Comparison of ENCODE assay signal across 8 mouse cellular contexts in the genomic region with DNA sequence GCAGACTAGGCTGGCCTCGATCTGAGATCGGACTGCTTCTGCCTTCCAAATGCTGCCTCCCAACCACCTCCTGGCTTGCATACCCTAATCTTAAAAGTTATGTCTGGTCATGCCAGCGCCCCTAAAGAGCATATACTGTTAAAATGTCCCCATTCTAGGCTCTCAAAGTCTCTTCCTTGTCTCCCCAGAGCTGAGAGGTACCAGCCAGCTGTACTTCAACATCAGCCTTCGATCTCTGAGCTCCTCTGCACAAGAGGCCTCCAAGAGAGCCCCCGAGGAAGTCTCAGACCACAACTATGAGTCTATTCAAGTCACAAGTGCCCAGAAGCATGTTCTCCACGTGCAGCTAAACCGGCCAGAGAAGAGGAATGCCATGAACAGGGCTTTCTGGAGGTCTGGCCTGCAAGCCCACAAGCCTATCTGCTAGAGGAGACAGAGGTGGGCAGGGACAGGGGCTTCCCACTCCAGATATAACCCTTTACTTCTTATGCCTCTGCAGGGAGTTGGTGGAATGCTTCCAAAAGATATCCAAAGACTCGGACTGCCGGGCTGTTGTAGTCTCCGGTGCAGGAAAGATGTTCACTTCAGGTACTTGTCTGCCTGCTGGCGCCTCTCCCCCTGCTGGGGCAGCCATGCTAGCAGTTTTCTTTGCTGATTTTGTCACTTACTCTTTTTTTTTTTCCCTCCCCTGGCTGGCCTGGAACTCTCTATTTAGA. TPM values are rescaled to one million over a fixed set of nuclear protein-coding genes. Genes with fewer than 3 reads are reported as not detected.
DNase-seq lines count a peak whose midpoint lies in the region; ATAC-seq lines count a peak whose summit lies in the region.

No protein-coding gene starts in this region.

- peak overlapping the region; percentile 71 for H3K9ac ChIP-seq in heart, embryonic 16.5 days (ENCODE audit: low read length)
- peak overlapping the region; percentile 66 for H3K9ac ChIP-seq in limb, embryonic 12.5 days (replicated peaks)
- H3K9ac ChIP-seq in midbrain, embryonic 14.5 days (replicated peaks; ENCODE audit: low read length) = peak overlapping the region; percentile 41

- WGBS in heart, embryonic 16.5 days = 25% methylated on average over 11 of the region's 11 CpGs
- WGBS in limb, embryonic 12.5 days = 65% methylated on average over 11 of the region's 11 CpGs
- 64% methylated on average over 11 of the region's 11 CpGs for WGBS in midbrain, embryonic 14.5 days

- no peaks in the 10 kb centered on the region for H3K27me3 ChIP-seq in heart, embryonic 16.5 days (ENCODE audit: control insufficient read depth, insufficient read depth, low read length)
- no peaks in the 10 kb centered on the region for H3K27me3 ChIP-seq in limb, embryonic 12.5 days
- no peaks in the 10 kb centered on the region for H3K27me3 ChIP-seq in midbrain, embryonic 14.5 days (ENCODE audit: control insufficient read depth, insufficient read depth, low read length)

- peak overlapping the region; percentile 65 for H3K4me2 ChIP-seq in heart, embryonic 16.5 days (ENCODE audit: low read depth, low read length)
- peak overlapping the region; percentile 62 for H3K4me2 ChIP-seq in limb, embryonic 12.5 days
- peak overlapping the region; percentile 65 for H3K4me2 ChIP-seq in midbrain, embryonic 14.5 days (ENCODE audit: low read length)

- peak overlapping the region; percentile 55 for H3K4me3 ChIP-seq in heart, embryonic 16.5 days (ENCODE audit: low read length)
- peak overlapping the region; percentile 46 for H3K4me3 ChIP-seq in limb, embryonic 12.5 days (replicated peaks)
- H3K4me3 ChIP-seq in midbrain, embryonic 14.5 days (replicated peaks; ENCODE audit: low read depth, low read length) = peak overlapping the region; percentile 45

- ATAC-seq in common myeloid progenitor, adult 5-6 weeks (replicated peaks; ENCODE audit: low read depth, poor library complexity, severe bottlenecking) = peak; percentile 11; the same call in 1 of the 2 replicates
- no peak for ATAC-seq in heart, embryonic 16.5 days (replicated peaks; ENCODE audit: extremely low read depth, insufficient read depth, low FRiP score)
- ATAC-seq in limb, embryonic 12.5 days (ENCODE audit: insufficient number of reproducible peaks, insufficient read depth, low FRiP score, low TSS enrichment, low read depth) = no peak
- ATAC-seq in midbrain, embryonic 14.5 days (ENCODE audit: low FRiP score, low TSS enrichment) = no peak

- H3K9me3 ChIP-seq in heart, embryonic 16.5 days (replicated peaks; ENCODE audit: control insufficient read depth, low read length) = no peaks in the 10 kb centered on the region
- H3K9me3 ChIP-seq in limb, embryonic 12.5 days = no peaks in the 10 kb centered on the region
- no peaks in the 10 kb centered on the region for H3K9me3 ChIP-seq in midbrain, embryonic 14.5 days (ENCODE audit: control insufficient read depth, low read length)

- H3K4me1 ChIP-seq in heart, embryonic 16.5 days (ENCODE audit: control insufficient read depth, insufficient read depth, low read length) = peaks cover 28% of the 10 kb centered on the region
- H3K4me1 ChIP-seq in limb, embryonic 12.5 days (replicated peaks) = peaks cover 12% of the 10 kb centered on the region
- H3K4me1 ChIP-seq in midbrain, embryonic 14.5 days (ENCODE audit: control insufficient read depth, insufficient read depth, low read length) = peaks cover 11% of the 10 kb centered on the region

- DNase-seq in kidney, adult 11 months = peak; percentile 61
- DNase-seq in kidney, postnatal 14 days = no peak
- no peak for DNase-seq in midbrain, embryonic 14.5 days
- DNase-seq in urinary bladder, postnatal 36 days (ENCODE audit: low spot score in 2 of 2) = no peak
- no peak for DNase-seq in cerebellum, adult 11 months

- peak overlapping the region; percentile 95 for H3K27ac ChIP-seq in heart, embryonic 16.5 days (ENCODE audit: low read length)
- peak overlapping the region; percentile 90 for H3K27ac ChIP-seq in limb, embryonic 12.5 days
- peak overlapping the region; percentile 74; the same call in 1 of the 2 replicates for H3K27ac ChIP-seq in midbrain, embryonic 14.5 days (replicated peaks; ENCODE audit: low read depth, low read length)

- H3K36me3 ChIP-seq in heart, embryonic 16.5 days (ENCODE audit: control insufficient read depth, insufficient read depth) = peaks cover 30% of the 10 kb centered on the region
- H3K36me3 ChIP-seq in limb, embryonic 12.5 days = peaks cover 49% of the 10 kb centered on the region
- peaks cover 33% of the 10 kb centered on the region for H3K36me3 ChIP-seq in midbrain, embryonic 14.5 days (ENCODE audit: control insufficient read depth, insufficient read depth, low read length)

RNA-seq across cellular contexts. Expression of gene Ech1, which starts 0.8 kb away (rescaled TPM):
- total RNA-seq in common myeloid progenitor, adult 5-6 weeks (2017) = 94.7 and 95.7 TPM in 2 replicates
- polyA plus RNA-seq in heart, embryonic 16.5 days (2015; fragmentation: Nextera tagmentation; extraction: Ambion mirVana) = 281 and 288 TPM in 2 replicates
- polyA plus RNA-seq in limb, embryonic 12.5 days (2016; fragmentation: Nextera tagmentation; extraction: Ambion mirVana) = 111 and 114 TPM in 2 replicates
- 62.4 and 78.1 TPM in 2 replicates for polyA plus RNA-seq in midbrain, embryonic 14.5 days (2014; fragmentation: Nextera tagmentation; extraction: Ambion mirVana)

RNA-seq across cellular contexts. Expression of gene Lgals4, which starts 7.8 kb away (rescaled TPM):
- total RNA-seq in common myeloid progenitor, adult 5-6 weeks (2017) = 3.9 and 4.1 TPM in 2 replicates
- polyA plus RNA-seq in heart, embryonic 16.5 days (2015; fragmentation: Nextera tagmentation; extraction: Ambion mirVana) = 12.3 and 17.4 TPM in 2 replicates
- 4.9 and 6.7 TPM in 2 replicates for polyA plus RNA-seq in limb, embryonic 12.5 days (2016; fragmentation: Nextera tagmentation; extraction: Ambion mirVana)
- 1.7 and 3.3 TPM in 2 replicates for polyA plus RNA-seq in midbrain, embryonic 14.5 days (2014; fragmentation: Nextera tagmentation; extraction: Ambion mirVana)

RNA-seq across cellular contexts. Expression of gene Hnrnpl, which starts 17.5 kb away (rescaled TPM):
- 340 and 385 TPM in 2 replicates for total RNA-seq in common myeloid progenitor, adult 5-6 weeks (2017)
- polyA plus RNA-seq in heart, embryonic 16.5 days (2015; fragmentation: Nextera tagmentation; extraction: Ambion mirVana) = 135 and 139 TPM in 2 replicates
- polyA plus RNA-seq in limb, embryonic 12.5 days (2016; fragmentation: Nextera tagmentation; extraction: Ambion mirVana) = 347 and 425 TPM in 2 replicates
- 168 and 170 TPM in 2 replicates for polyA plus RNA-seq in midbrain, embryonic 14.5 days (2014; fragmentation: Nextera tagmentation; extraction: Ambion mirVana)

RNA-seq across cellular contexts. Expression of gene Rinl, which starts 37.1 kb away (rescaled TPM):
- total RNA-seq in common myeloid progenitor, adult 5-6 weeks (2017) = 23.4 and 35.6 TPM in 2 replicates
- polyA plus RNA-seq in heart, embryonic 16.5 days (2015; fragmentation: Nextera tagmentation; extraction: Ambion mirVana) = 5.8 and 11.1 TPM in 2 replicates
- polyA plus RNA-seq in limb, embryonic 12.5 days (2016; fragmentation: Nextera tagmentation; extraction: Ambion mirVana) = 2.3 and 3.1 TPM in 2 replicates
- 1.1 and 2.4 TPM in 2 replicates for polyA plus RNA-seq in midbrain, embryonic 14.5 days (2014; fragmentation: Nextera tagmentation; extraction: Ambion mirVana)

RNA-seq across cellular contexts. Expression of gene Lgals7, which starts 37.8 kb away (rescaled TPM):
- 0.82 TPM in 1 of 2 replicates, not detected in the other for total RNA-seq in common myeloid progenitor, adult 5-6 weeks (2017)
- 1.5 and 2.1 TPM in 2 replicates for polyA plus RNA-seq in heart, embryonic 16.5 days (2015; fragmentation: Nextera tagmentation; extraction: Ambion mirVana)
- 3.4 and 4.8 TPM in 2 replicates for polyA plus RNA-seq in limb, embryonic 12.5 days (2016; fragmentation: Nextera tagmentation; extraction: Ambion mirVana)
- 7.9 and 22.6 TPM in 2 replicates for polyA plus RNA-seq in midbrain, embryonic 14.5 days (2014; fragmentation: Nextera tagmentation; extraction: Ambion mirVana)
